Mouse (Mus musculus) cerebellum, adult (tissue): Measurements from ENCODE around the gene Slc10a1.
"Not testable (repeated sequence)": the region's sequence is repeated elsewhere in the genome, so short reads cannot be mapped to it uniquely, and the experiment has no call there.

Experiments
- ATAC-seq: cut with Nextera tagmentation; 2 replicates; pipeline ENCODE4 v1.9.2; 2017; ENCODE audit warnings: mild to moderate bottlenecking, moderate library complexity, mixed read lengths; ENCODE audit not compliant: insufficient number of reproducible peaks, low FRiP score, low TSS enrichment

The Slc10a1 gene

GRCm38 (mm10) chr12:80970181-80970705 lies 1.7 kb upstream of the Slc10a1 start:
- ATAC-seq = no peak

GRCm38 (mm10) chr12:80967918-80968317 lies 587 bp downstream of the Slc10a1 start:
- ATAC-seq = no peak

DNA sequence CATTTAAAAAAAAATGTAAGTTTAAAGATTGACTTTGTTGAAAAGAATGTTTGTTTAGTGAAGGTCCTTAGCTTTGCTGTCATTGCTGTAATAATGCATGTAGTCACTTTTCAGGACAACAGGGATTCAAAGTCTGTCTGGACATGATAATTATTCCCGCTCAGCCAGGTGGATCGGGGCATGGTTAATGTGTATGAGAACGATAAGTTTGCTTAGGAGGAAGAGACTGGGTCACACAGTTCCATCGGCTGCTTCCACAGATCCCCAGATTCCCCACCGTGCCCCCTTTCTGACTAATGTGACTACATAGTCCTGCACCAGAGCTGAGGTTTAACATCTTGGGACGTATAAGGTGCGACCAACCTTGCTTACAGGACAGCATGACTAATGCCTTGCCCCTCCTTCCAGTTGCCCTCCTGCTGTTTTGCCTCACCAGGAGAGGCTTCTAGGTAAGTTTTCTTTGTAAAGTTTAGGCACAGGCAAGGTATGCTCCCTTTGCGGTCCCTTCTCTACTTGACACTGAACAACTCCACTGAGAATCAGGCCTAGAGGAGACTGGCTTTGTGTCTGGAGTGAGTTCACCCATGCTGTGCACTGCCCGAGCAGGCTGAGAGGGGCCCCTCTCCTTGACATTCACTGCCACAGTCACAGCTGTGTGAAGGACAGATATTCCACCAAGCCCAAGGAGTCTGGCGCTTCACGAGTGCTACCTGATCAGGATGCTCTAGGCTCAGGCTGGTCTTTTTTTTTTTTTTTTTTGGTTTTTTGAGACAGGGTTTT lies 2.3 kb downstream of the Slc10a1 start:
- ATAC-seq = no peak

GRCm38 (mm10) chr12:80962566-80962965 lies 5.9 kb downstream of the Slc10a1 start:
- ATAC-seq = no peak

- ATAC-seq = no peak
Observed at GRCm38 (mm10) chr12:80957961-80958360, 10.5 kb downstream of the Slc10a1 start.

GRCm38 (mm10) chr12:80956039-80956438 lies 12.5 kb downstream of the Slc10a1 start:
- no peak for ATAC-seq

DNA sequence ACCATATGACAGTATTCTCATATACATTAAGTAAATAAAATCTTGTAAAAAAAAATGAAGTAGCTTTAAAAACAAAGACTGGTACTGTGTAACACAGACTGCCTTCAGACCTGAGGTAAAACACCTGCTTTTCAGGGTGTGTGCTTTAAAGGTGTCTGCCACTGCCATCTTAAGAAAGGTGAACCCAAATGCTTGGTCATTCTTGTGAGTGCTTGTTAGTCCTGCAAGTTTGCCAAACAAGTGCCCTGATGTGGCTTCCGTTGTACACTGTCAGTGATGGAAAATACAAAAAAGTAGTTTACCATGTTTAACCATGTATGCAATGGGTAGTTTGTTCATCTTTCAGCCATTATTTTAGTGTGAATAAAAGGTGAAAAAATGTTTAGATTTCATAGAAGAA lies 16.0 kb downstream of the Slc10a1 start:
- ATAC-seq = no peak

DNA sequence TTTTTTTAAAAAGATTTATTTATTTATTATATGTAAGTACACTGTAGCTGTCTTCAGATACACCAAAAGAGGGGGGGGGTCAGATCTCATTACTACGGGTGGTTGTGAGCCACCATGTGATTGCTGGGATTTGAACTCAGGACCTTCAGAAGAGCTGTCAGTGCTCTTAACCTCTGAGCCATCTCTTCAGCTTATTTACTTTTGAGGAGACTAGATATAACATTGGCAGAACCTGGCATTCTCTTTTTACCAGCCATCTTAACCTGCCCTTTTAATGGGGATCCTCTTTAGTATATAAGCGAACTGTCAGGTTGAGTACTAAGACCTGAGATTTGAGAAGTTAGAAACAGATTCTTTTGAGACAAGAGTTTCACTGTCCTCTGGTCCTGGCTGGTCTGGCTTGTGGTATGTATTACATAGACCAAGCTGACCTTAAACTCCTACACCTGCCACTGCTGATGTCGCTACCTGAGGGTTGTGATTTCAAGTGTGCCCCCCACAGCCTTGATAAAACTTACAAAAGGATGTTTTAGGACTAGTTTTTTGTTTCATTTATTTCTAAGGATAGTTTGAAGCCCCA lies 16.8 kb downstream of the Slc10a1 start:
- ATAC-seq = no peak

- not testable (repeated sequence) for ATAC-seq
Observed at GRCm38 (mm10) chr12:80949603-80950002, 18.9 kb downstream of the Slc10a1 start.

DNA sequence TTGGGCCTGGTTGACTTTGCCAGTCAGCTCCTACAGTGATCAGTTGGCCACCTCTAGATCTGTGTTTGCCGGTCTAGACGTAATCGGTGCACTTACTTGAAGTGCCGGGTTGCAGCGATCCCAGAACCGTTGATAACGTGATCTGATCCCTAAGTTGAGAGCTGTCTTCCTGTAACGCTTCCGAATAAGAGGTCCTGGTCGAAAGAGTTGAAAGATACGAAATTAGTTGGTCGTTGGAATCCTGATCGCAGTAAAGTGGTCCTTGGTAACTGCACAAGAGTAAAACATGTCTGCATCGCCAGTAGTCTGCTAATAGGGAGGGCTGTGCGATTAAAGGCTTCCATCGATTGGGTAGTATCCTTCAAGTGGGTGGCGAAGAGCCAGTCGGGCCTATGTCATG lies 20.3 kb downstream of the Slc10a1 start:
- ATAC-seq = no peak

DNA sequence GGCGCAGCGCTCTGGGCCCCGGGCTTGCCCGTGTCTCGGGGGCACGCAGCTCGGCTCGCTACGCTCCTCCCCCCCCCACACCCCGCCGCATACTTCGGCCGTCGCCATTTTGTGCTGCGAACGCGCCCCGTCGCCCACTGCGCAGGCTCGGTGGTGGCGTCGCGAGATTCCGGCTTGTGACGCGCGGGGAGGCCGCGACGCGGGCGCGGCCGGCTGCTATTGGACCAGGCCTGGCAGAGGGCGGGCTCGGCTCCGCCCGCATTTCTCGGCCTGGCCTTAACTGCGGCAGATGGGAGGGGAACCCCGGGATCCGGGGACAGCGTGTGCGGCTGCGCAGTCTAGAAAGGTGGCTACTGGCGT lies 22.5 kb downstream of the Slc10a1 start:
- peak; percentile 95 for ATAC-seq

DNA sequence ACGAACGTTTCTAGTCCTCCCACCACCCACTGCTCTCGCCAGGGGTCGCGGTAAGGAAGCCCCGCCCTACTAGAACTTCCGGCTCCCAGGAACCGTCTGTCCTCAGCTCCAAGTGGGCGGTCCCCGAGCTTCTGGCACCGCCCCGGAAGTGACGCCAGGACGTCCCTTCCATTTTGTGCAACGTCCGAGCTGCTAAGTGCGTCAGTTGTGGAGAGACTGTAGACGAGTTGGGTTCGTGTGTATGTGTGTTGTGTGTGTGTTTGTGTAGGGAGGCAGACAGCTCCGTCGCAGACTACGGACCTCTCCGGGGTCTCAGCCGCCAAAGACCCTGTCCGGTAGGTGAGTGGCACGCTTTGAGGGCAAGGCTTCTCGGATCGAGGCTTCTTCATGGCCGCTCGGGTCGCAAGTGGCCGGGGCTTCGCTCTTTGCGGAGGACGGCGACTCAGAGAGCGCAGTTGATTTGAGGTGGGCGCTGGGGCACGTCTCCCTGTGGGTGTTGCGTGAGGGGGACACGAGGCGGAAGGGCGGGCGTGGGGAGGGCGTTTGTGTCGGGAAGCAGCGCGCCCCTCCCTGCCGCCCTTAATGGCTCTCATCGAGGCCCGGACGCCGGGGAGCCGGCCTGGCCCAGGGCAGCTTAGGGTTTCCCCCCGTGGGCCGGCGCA lies 23.0 kb downstream of the Slc10a1 start, which contains the start of gene Srsf5:
Gene Srsf5 (plus strand): TSS at position 171 of the 662 bp plus-strand sequence.
- peak; percentile 84 for ATAC-seq

DNA sequence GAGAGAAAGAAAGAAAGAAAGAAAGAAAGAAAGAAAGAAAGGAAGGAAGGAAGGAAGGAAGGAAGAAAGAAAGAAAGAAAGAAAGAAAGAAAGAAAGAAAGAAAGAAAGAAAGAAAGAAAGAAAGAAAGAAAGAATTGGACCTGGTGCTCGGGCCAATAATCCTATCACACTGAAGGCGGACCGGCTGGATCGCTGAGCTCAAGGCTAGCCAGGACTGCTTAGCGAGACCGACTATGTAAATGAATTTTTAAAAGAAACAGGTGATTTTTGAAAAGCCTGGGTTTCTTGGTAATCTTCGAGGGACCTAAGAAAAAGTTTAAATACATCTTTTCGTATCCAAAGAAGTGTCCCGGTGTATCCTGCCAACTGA lies 23.6 kb downstream of the Slc10a1 start:
- ATAC-seq = peak; percentile 7; the same call in 1 of the 2 replicates

GRCm38 (mm10) chr12:80944204-80944603 lies 24.3 kb downstream of the Slc10a1 start:
- ATAC-seq = no peak

DNA sequence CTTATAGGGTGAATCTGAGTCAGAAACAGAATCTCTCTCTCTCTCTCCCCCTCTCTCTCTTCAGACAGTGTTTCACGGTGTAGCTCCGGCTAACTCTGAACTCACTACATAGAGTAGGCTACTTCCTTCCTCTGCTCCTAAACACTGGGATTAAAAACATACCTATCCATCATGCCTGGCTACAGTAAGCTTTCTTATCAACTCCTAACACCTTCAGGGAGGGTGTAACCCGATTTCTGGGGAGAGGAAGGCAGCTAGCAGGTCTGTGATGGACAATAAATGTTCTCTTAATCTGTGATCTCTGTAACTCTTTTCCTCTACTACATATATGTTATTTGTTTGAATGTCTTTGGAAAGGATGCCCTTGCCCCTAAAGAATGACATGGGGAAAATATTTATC lies 25.1 kb downstream of the Slc10a1 start:
- ATAC-seq = no peak

- no peak for ATAC-seq
Observed at GRCm38 (mm10) chr12:80941886-80942285, 26.6 kb downstream of the Slc10a1 start.

DNA sequence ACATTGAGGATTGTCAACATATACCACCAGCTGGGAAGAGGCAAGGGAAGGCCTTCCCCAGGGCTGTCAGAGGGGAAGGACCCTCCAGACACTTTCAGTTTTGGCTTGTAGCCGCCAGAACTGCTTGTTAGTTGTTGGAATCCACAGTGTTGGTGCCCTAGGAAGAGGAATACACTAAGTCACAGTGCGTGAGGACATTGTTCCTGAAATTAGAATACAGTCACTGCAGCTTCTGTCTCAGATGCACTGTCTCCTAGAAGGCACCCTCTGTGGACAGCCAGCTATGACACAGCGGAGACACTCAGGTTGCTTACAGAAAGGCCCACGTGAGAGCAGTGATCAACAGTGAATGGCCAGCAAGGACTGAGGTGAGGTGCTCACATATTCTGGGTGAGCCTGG lies 29.3 kb downstream of the Slc10a1 start:
- ATAC-seq = no peak

DNA sequence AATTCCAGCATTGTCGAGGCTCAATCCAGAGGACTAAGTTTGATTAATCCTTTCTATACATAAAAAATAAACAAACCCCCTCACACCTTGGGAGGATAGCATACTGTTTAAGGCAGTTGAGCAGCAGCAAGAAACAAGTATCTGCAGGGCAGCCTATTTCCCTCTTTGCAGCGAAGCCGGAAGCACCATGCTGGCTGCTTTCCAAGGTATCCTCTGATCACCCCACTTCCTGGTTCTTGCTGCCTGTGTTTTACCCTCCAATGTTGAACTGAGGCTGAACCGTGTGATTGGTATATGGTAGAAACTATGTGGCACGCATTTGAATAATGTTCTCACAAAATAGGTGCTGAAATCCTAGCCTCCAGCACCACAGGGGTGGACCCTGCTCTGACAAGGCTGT lies 29.9 kb downstream of the Slc10a1 start:
- ATAC-seq = no peak

DNA sequence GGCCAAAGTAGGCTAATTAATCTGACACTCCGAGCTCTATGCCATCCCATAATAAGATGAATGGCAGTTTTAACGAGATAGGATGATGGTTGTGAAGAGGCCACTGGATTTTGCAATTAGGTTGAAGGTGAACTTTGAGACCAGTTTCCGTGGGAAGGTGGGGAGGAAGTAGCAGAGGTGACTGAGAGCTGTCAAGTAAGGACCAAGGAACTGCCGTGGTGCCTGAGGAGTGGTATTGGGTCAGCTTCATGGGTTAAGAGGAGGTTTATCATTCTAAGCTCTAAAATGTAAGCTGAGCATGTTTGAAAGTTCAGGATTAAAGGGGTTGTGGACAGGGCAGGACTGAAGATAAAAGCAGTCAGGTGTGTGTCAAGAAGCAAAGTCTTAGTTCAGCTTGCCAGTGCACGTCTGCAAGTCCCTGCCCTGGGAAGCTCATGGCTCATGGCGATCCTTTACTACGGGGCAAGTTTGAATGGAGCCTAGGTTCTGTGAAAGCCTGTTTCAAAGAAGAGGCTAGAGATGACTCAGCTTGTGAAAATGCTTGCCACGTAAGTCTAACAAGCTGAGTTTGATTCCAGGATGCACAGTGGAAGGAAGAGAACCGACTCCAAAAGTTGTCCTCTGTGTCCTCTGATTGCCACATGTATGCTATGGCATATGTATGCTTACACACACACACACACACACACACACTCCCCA lies 31.0 kb downstream of the Slc10a1 start:
- no peak for ATAC-seq

GRCm38 (mm10) chr12:80936751-80937150 lies 31.8 kb downstream of the Slc10a1 start:
- ATAC-seq = no peak

DNA sequence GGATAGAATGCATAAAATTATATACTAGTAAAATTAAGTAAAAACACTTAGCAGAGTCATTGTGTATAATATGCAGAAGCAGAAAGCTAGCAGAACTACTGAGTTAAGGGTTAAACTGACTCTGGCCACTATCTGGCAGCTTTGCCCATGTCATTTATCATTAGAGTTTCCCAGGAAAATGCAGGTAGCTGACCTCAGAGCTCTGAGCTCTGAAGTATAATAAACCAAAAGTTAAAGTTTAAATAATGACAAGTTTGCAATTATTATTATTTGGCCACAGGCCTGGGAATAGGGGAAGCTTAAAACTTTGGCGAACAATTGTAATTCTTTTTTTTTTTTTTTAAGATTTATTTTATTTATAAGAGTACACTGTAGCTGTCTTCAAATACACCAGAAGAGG lies 35.6 kb downstream of the Slc10a1 start:
- no peak for ATAC-seq
